Mouse (Mus musculus): ENCODE data around the gene Foxe1.
A peak's percentile ranks its signal among the peaks of the same experiment; 100 is the strongest.

Gene Foxe1

DNA sequence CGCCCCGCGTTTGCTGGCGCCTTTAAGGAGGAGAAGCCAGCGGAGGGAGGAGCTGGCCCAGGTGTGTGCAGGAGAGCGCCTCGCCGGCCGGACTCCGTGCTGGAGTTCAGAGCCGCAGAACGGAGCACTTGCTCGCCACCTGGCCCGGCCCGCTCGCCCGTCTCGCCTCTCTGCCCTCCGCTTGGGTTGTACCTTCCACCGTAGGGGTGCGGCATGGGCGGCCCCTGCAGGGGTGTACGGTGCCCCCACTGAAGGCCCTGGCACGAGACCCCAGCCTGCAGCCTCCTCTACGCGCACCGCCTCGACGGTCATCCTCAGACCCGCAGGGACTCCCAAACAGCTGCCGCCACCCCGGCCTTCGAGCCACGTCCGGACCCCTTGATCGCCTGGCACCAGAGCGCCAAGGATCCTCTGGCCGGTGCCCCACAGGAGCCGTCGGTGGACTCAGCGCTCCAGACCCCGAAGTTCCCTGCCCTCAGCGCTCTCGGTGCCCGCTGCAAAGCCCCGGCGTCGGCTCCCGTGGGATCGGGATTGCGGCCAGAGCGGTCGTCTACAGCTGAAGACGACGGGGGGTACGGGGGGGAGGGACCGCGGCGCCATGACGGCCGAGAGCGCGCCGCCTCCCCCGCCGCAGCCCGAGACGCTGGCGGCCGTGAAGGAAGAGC, at the start of gene Foxe1:
Gene Foxe1, plus strand, starts transcription at position 14 of the 665 bp plus-strand sequence.
- ATAC-seq (ENCODE audit: insufficient number of reproducible peaks, low FRiP score, low TSS enrichment): no peak

- peak; percentile 49; the same call in 1 of the 2 replicates for ATAC-seq (ENCODE audit: insufficient number of reproducible peaks, low FRiP score, low TSS enrichment)
Measured at GRCm38 (mm10) chr4:46304071-46304470, 39.3 kb upstream of the Foxe1 start.

DNA sequence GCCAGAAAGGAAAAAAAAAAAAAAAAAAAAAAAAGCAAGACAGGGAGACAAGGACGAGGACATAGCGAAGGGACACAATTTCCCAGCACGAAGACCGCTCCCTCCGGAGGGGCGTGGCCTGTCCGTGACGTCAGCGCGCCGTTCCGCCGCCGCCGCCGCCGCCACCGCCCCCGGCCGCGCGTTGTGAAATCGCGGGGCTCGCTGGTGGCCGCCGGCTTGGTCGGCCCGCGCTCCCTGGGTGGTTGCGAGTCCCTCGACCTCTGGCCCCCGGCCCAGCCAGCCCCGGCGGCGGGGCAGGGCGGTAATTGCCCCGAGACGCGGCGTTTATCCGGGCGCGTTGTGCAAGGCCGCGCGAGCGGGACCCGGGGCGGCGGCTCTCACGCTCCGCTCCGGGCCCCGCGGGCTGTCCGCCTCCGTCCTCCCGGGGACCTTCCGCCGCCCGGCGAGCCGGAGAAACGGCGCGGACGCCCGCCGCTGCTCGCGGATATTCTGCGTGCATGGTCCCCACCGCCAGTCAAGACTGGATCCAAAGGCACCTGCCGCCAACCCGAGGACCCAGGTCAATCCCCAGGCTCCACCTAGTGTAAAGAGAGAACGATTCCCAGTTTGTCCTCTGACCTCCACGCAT, 38.5 kb upstream of the Foxe1 start:
- ATAC-seq (ENCODE audit: insufficient number of reproducible peaks, low FRiP score, low TSS enrichment): peak; percentile 74

DNA sequence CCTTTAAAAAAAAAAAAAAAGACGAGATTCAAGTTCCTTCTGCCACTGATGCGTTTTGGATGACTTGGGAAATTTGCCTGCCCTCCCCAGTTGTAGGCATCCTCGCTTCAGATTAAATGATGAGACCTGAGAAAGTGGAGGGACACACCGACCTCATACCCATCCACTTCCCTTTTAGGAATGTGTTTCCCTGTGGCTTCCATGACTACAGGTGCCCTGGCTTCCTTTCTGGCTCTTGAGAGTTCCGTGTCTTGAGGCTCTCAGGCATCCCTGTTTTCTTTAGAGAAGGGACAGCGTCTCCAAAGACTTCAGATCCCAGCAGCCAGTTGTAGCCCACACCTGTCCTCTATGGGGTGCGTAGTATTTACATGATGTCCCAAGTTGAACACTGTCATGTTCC, 38.0 kb upstream of the Foxe1 start:
- ATAC-seq (ENCODE audit: insufficient number of reproducible peaks, low FRiP score, low TSS enrichment): no peak

GRCm38 (mm10) chr4:46307341-46307740, 36.1 kb upstream of the Foxe1 start:
- ATAC-seq (ENCODE audit: insufficient number of reproducible peaks, low FRiP score, low TSS enrichment): peak; percentile 40

GRCm38 (mm10) chr4:46307869-46308268, 35.5 kb upstream of the Foxe1 start:
- no peak for ATAC-seq (ENCODE audit: insufficient number of reproducible peaks, low FRiP score, low TSS enrichment)

GRCm38 (mm10) chr4:46311631-46312030, 31.8 kb upstream of the Foxe1 start:
- ATAC-seq (ENCODE audit: insufficient number of reproducible peaks, low FRiP score, low TSS enrichment): no peak

DNA sequence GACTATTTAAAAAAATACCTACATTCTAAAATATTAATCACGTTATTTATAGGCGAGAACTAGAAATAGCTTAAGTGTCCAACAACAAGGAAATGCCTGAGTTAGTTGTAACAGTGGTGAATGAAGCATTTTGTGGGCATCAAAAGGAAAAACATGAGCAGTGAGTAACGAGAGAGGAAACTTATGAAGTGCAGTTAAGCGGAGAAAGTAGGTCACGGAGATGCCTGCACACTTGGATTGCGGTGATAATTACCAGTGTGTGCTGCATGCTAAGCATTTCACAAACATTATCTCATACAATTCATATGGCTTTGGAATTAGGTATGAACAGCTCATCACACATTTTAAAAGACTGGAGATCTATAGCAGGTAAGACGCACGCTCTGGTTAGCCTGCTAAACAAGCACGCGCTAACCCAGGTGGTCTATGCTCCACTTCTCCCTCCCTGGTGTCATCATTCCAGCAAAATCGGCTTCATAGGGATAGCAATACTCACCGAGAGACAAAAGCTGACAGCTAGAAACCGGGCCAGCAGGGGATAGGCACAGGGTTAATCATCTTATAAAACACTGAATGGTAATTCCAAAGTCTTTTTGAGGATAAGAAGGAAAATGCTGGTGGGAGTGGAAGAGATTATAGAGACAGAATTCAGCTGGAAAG, 21.5 kb upstream of the Foxe1 start:
- no peak for ATAC-seq (ENCODE audit: insufficient number of reproducible peaks, low FRiP score, low TSS enrichment)

DNA sequence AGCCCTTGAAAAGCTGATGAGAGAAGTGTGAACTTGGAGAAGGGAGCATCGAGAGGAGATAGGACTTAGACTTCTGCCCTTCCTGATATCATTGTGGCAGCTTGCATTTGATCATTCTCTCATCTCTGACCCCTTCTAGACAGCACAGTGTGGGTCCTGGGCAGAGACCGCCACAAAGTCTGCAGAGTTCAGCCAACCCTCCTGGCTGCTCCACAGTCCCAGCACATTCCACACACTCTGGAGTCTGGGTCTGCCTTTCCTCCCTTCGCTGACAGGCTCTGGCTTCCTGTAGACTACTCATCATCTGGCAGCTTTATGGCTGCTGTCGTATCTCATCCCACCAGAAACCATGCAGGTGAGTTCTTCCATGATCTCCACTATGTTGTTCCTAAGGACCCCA, 20.7 kb upstream of the Foxe1 start:
- no peak for ATAC-seq (ENCODE audit: insufficient number of reproducible peaks, low FRiP score, low TSS enrichment)

GRCm38 (mm10) chr4:46328906-46329305, 14.5 kb upstream of the Foxe1 start:
- no peak for ATAC-seq (ENCODE audit: insufficient number of reproducible peaks, low FRiP score, low TSS enrichment)

GRCm38 (mm10) chr4:46335846-46336245, 7.6 kb upstream of the Foxe1 start:
- ATAC-seq (ENCODE audit: insufficient number of reproducible peaks, low FRiP score, low TSS enrichment): no peak

DNA sequence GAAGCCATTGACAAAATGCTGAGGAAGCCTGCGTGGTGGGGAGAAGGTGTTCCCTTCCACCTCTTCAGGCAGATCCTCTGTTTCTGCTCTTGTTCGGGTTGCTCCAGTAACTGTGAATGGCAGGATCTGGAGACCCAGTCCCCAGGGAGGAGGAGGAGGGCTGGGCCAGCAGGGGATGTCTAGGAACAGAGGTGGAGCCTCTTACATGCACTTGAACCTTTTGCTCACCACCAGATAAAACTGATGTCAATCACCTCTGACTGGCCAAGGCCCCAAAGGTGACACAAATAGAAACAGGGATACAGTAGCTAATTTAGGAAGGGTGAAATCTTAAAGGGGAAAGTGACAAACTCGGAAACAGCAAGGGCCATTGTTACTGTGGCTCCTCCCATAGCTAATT, 5.4 kb upstream of the Foxe1 start:
- no peak for ATAC-seq (ENCODE audit: insufficient number of reproducible peaks, low FRiP score, low TSS enrichment)

GRCm38 (mm10) chr4:46339026-46339425, 4.4 kb upstream of the Foxe1 start:
- ATAC-seq (ENCODE audit: insufficient number of reproducible peaks, low FRiP score, low TSS enrichment): no peak

DNA sequence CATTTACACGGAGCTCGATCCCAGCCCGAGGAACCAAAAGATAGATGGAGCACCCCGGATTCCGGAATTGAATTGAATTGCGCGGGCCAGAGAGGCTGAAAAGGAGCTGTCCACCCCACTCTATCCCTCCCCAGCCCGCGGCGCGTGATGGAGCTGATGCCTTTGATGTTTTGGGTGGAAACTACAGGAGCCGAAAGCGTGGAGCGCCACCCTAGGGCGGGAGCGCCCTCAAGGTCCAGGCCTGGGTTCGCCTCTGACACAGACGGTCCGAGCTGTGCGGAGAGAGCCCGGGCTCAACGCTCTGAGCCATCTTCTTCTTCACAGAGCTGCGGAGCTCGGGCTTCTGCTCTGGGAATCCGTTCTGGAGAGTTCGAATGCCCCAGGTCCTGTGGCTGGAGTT, 3.8 kb upstream of the Foxe1 start:
- ATAC-seq (ENCODE audit: insufficient number of reproducible peaks, low FRiP score, low TSS enrichment): 0 out of 2 replicates have a peak, but pooled peaks have one; percentile 45

- ATAC-seq (ENCODE audit: insufficient number of reproducible peaks, low FRiP score, low TSS enrichment): no peak
Measured at GRCm38 (mm10) chr4:46341831-46342680, 1.4 kb upstream of the Foxe1 start.

DNA sequence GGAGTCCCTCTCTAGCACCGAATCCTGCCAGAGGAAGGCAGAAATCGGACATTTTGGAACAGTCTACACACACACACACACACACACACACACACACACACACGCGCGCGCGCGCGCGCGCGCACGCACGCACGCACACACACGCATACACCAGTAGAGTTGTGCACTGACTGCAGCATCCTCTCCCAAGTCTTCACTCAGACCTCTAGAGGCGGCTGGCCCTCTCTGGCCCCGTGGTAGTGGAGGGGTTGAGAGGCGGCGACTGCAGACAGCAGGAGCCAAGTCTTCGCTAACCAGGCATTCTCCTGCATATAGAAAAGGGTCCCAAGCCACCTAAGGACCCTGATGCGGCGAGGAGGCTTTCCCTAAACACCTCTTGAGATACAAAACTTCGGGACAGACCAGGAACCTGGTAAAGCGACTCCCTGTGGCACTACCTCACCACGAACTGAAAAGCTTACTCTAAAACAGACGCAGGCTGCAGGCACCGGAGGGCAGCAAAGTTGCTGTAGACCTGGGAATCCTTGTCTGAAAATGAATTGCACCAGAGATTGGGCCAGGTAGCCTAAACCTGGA, 610 bp upstream of the Foxe1 start:
- no peak for ATAC-seq (ENCODE audit: insufficient number of reproducible peaks, low FRiP score, low TSS enrichment)

DNA sequence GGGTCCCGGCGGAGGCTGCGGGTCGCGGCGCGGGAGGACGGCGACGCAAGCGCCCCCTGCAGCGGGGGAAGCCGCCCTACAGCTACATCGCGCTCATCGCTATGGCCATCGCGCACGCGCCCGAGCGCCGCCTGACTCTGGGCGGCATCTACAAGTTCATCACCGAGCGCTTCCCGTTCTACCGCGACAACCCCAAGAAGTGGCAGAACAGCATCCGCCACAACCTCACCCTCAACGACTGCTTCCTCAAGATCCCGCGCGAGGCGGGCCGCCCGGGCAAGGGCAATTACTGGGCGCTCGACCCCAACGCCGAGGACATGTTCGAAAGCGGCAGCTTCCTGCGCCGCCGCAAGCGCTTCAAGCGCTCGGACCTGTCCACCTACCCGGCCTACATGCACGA, 879 bp downstream of the Foxe1 start:
- no peak for ATAC-seq (ENCODE audit: insufficient number of reproducible peaks, low FRiP score, low TSS enrichment)

GRCm38 (mm10) chr4:46345056-46345772, 1.8 kb downstream of the Foxe1 start:
- no peak for ATAC-seq (ENCODE audit: insufficient number of reproducible peaks, low FRiP score, low TSS enrichment)

- no peak for ATAC-seq (ENCODE audit: insufficient number of reproducible peaks, low FRiP score, low TSS enrichment)
Measured at GRCm38 (mm10) chr4:46345773-46346100, 2.3 kb downstream of the Foxe1 start.

- no peak for ATAC-seq (ENCODE audit: insufficient number of reproducible peaks, low FRiP score, low TSS enrichment)
Measured at GRCm38 (mm10) chr4:46346221-46346620, 2.8 kb downstream of the Foxe1 start.
